Mouse (Mus musculus): Measurements from ENCODE around the gene Fbxo17. TPM values are rescaled to one million over a fixed set of nuclear protein-coding genes. Genes with fewer than 3 reads are reported as not detected.
"Not testable (repeated sequence)": the region's sequence is repeated elsewhere in the genome, so short reads cannot be mapped to it uniquely, and the experiment has no call there.

The Fbxo17 gene
- polyA plus RNA-seq (2012; rRNA removed): 3.3 and 4.1 TPM in 2 replicates

- peak; percentile 67 for DNase-seq (ENCODE audit: low read depth)
- TF ChIP-seq POLR2A (IDR thresholded peaks at IDR 0.05; ENCODE audit: borderline replicate concordance, extremely low read depth, insufficient read depth, insufficient read length, poor library complexity, severe bottlenecking): no peak
- no peak for TF ChIP-seq CTCF (IDR thresholded peaks at IDR 0.05; ENCODE audit: borderline replicate concordance, extremely low read depth, insufficient read depth, insufficient read length)
These were observed at the start of gene Fbxo17 for GRCm38 (mm10) chr7:28716590-28717281. Fbxo17 (plus strand) TSS chr7:28716804.

- DNase-seq (ENCODE audit: low read depth): no peak
- TF ChIP-seq CTCF (IDR thresholded peaks at IDR 0.05; ENCODE audit: borderline replicate concordance, extremely low read depth, insufficient read depth, insufficient read length): no peak
- TF ChIP-seq POLR2A (IDR thresholded peaks at IDR 0.05; ENCODE audit: borderline replicate concordance, extremely low read depth, insufficient read depth, insufficient read length, poor library complexity, severe bottlenecking): no peak
These were observed 45.4 kb upstream of the Fbxo17 start for GRCm38 (mm10) chr7:28671172-28671571.

GRCm38 (mm10) chr7:28672276-28672675, 44.3 kb upstream of the Fbxo17 start:
- DNase-seq (ENCODE audit: low read depth): no peak
- no peak for TF ChIP-seq POLR2A (IDR thresholded peaks at IDR 0.05; ENCODE audit: borderline replicate concordance, extremely low read depth, insufficient read depth, insufficient read length, poor library complexity, severe bottlenecking)
- TF ChIP-seq CTCF (IDR thresholded peaks at IDR 0.05; ENCODE audit: borderline replicate concordance, extremely low read depth, insufficient read depth, insufficient read length): no peak

- DNase-seq (ENCODE audit: low read depth): not testable (repeated sequence)
These were observed 43.8 kb upstream of the Fbxo17 start for GRCm38 (mm10) chr7:28672786-28673185.

- no peak for TF ChIP-seq POLR2A (IDR thresholded peaks at IDR 0.05; ENCODE audit: borderline replicate concordance, extremely low read depth, insufficient read depth, insufficient read length, poor library complexity, severe bottlenecking)
- TF ChIP-seq CTCF (IDR thresholded peaks at IDR 0.05; ENCODE audit: borderline replicate concordance, extremely low read depth, insufficient read depth, insufficient read length): no peak
- DNase-seq (ENCODE audit: low read depth): no peak
These were observed 41.6 kb upstream of the Fbxo17 start for GRCm38 (mm10) chr7:28674994-28675393.

GRCm38 (mm10) chr7:28675746-28676145, 40.9 kb upstream of the Fbxo17 start:
- TF ChIP-seq CTCF (IDR thresholded peaks at IDR 0.05; ENCODE audit: borderline replicate concordance, extremely low read depth, insufficient read depth, insufficient read length) (peak; percentile 52; the same call in 1 of the 2 replicates), POLR2A (IDR thresholded peaks at IDR 0.05; ENCODE audit: borderline replicate concordance, extremely low read depth, insufficient read depth, insufficient read length, poor library complexity, severe bottlenecking) (no peak)
- DNase-seq (ENCODE audit: low read depth): peak; percentile 16

GRCm38 (mm10) chr7:28676811-28677541, 39.6 kb upstream of the Fbxo17 start:
- TF ChIP-seq CTCF (IDR thresholded peaks at IDR 0.05; ENCODE audit: borderline replicate concordance, extremely low read depth, insufficient read depth, insufficient read length) (no peak), POLR2A (IDR thresholded peaks at IDR 0.05; ENCODE audit: borderline replicate concordance, extremely low read depth, insufficient read depth, insufficient read length, poor library complexity, severe bottlenecking) (no peak)
- no peak for DNase-seq (ENCODE audit: low read depth)

- no peak for DNase-seq (ENCODE audit: low read depth)
- TF ChIP-seq CTCF (IDR thresholded peaks at IDR 0.05; ENCODE audit: borderline replicate concordance, extremely low read depth, insufficient read depth, insufficient read length) (no peak), POLR2A (IDR thresholded peaks at IDR 0.05; ENCODE audit: borderline replicate concordance, extremely low read depth, insufficient read depth, insufficient read length, poor library complexity, severe bottlenecking) (no peak)
These were observed 39.0 kb upstream of the Fbxo17 start for GRCm38 (mm10) chr7:28677624-28678023.

- no peak for TF ChIP-seq POLR2A (IDR thresholded peaks at IDR 0.05; ENCODE audit: borderline replicate concordance, extremely low read depth, insufficient read depth, insufficient read length, poor library complexity, severe bottlenecking)
- no peak for TF ChIP-seq CTCF (IDR thresholded peaks at IDR 0.05; ENCODE audit: borderline replicate concordance, extremely low read depth, insufficient read depth, insufficient read length)
- no peak for DNase-seq (ENCODE audit: low read depth)
These were observed 25.5 kb upstream of the Fbxo17 start for GRCm38 (mm10) chr7:28691075-28691474.

GRCm38 (mm10) chr7:28692545-28693320, 23.9 kb upstream of the Fbxo17 start, which contains the start of gene Fbxo27:
Fbxo27 (plus strand) TSS chr7:28692849.
- peak; percentile 33 for DNase-seq (ENCODE audit: low read depth)
- TF ChIP-seq POLR2A (IDR thresholded peaks at IDR 0.05; ENCODE audit: borderline replicate concordance, extremely low read depth, insufficient read depth, insufficient read length, poor library complexity, severe bottlenecking) (no peak), CTCF (IDR thresholded peaks at IDR 0.05; ENCODE audit: borderline replicate concordance, extremely low read depth, insufficient read depth, insufficient read length) (no peak)

GRCm38 (mm10) chr7:28693321-28693966, 23.2 kb upstream of the Fbxo17 start:
- DNase-seq (ENCODE audit: low read depth): peak; percentile 79
- TF ChIP-seq POLR2A (IDR thresholded peaks at IDR 0.05; ENCODE audit: borderline replicate concordance, extremely low read depth, insufficient read depth, insufficient read length, poor library complexity, severe bottlenecking) (no peak), CTCF (IDR thresholded peaks at IDR 0.05; ENCODE audit: borderline replicate concordance, extremely low read depth, insufficient read depth, insufficient read length) (no peak)

All from brain, embryonic 14.5 days (tissue).